Mouse (Mus musculus) ES-E14 (cell line): ENCODE measurements around the gene S1pr4.

Source experiments
- CHD2 ChIP-seq: IDR thresholded peaks from 2 replicates; pipeline ENCODE4 v1.6.1; 2014; ENCODE audit warnings: mild to moderate bottlenecking, low read depth, low read length, inconsistent platforms
- ZC3H11A ChIP-seq: IDR thresholded peaks from 2 replicates; pipeline ENCODE4 v1.6.1; 2012; ENCODE audit warnings: low read depth, mild to moderate bottlenecking, inconsistent platforms, low read length, borderline replicate concordance
- ZNF384 ChIP-seq: IDR thresholded peaks from 2 replicates; pipeline ENCODE4 v1.6.1; 2012; ENCODE audit warnings: low read depth, low read length, inconsistent platforms

- TF ChIP-seq ZNF384 (no peak), ZC3H11A (no peak), CHD2 (no peak)
These were observed 39.5 kb downstream of the S1pr4 start for GRCm38 (mm10) chr10:81460471-81460870.
